Mouse (Mus musculus) cortical plate, adult 2 months (tissue): ENCODE results near the gene Ubr7. TPM values are rescaled to one million over a fixed set of nuclear protein-coding genes. Genes with fewer than 3 reads are reported as not detected.

Experiments used
- H3K27ac ChIP-seq: fragments of 200-500 bp; 2 replicates; pipeline ENCODE4 v1.5.1; 2012; ENCODE audit warnings: low read length, control low read depth, inconsistent platforms; ENCODE audit not compliant: insufficient read depth
- H3K4me1 ChIP-seq: fragments of 200-500 bp; 2 replicates; pipeline ENCODE4 v1.6.1; 2011; ENCODE audit warnings: low read length; ENCODE audit not compliant: control insufficient read depth, insufficient read depth
- H3K4me3 ChIP-seq: fragments of 200-500 bp; 2 replicates; pipeline ENCODE4 v1.5.1; 2011; ENCODE audit warnings: mild to moderate bottlenecking, low read length, control low read depth; ENCODE audit not compliant: insufficient read depth
- CTCF ChIP-seq: fragments of 200-500 bp; IDR thresholded peaks from 2 replicates; pipeline ENCODE4 v1.5.1; 2011; ENCODE audit warnings: mild to moderate bottlenecking, control low read depth, low read length; ENCODE audit not compliant: insufficient read depth; ENCODE audit errors: extremely low read depth
- POLR2A ChIP-seq: fragments of 200-500 bp; IDR thresholded peaks from 2 replicates; pipeline ENCODE4 v1.6.1; 2011; ENCODE audit warnings: mild to moderate bottlenecking, low read length, control low read depth; ENCODE audit not compliant: insufficient read depth; ENCODE audit errors: extremely low read depth
- polyA plus RNA-seq: library from polyadenylated mRNA; depleted of rRNA; stranded (reverse); fragments of >200 nt; gene quantifications from 2 replicates; pipeline ENCODE4 v1.2.3, GENCODE M21; 2012

Ubr7 gene
- polyA plus RNA-seq, 1 experiment: 33.6 TPM

GRCm38 (mm10) chr12:102743589-102744574 lies 13.9 kb upstream of the Ubr7 start, which contains the start of the genes Moap1 and Tmem251:
Gene Moap1 (minus strand): TSS chr12:102743661.
Gene Tmem251 (plus strand): TSS chr12:102743762.
- H3K27ac ChIP-seq: peak within 1 kb of the TSS; percentile 93
- peaks cover 11% of the 10 kb centered on the region; the same call in 1 of the 2 replicates for H3K4me1 ChIP-seq
- H3K4me3 ChIP-seq: peak within 1 kb of the TSS; percentile 91
- TF ChIP-seq CTCF (no peak), POLR2A (peak; percentile 89)

- no peak overlapping the region for H3K27ac ChIP-seq
- peak overlapping the region; percentile 91; the same call in 1 of the 2 replicates for H3K4me3 ChIP-seq
- TF ChIP-seq CTCF (no peak), POLR2A (no peak)
- peaks cover 11% of the 10 kb centered on the region; the same call in 1 of the 2 replicates for H3K4me1 ChIP-seq
Measured at GRCm38 (mm10) chr12:102744839-102745238, 12.9 kb upstream of the Ubr7 start.

- Histone ChIP-seq H3K4me3 (no peak overlapping the region), H3K27ac (no peak overlapping the region), H3K4me1 (peaks cover 5% of the 10 kb centered on the region; the same call in 1 of the 2 replicates)
- TF ChIP-seq CTCF (no peak), POLR2A (no peak)
Measured at GRCm38 (mm10) chr12:102748256-102748655, 9.5 kb upstream of the Ubr7 start.

- H3K4me1 ChIP-seq: no peaks in the 10 kb centered on the region; the same call in 1 of the 2 replicates
- H3K27ac ChIP-seq: no peak overlapping the region
- TF ChIP-seq POLR2A: no peak
- TF ChIP-seq CTCF: peak; percentile 31
- H3K4me3 ChIP-seq: no peak overlapping the region
Measured at GRCm38 (mm10) chr12:102756304-102756703, 1.5 kb upstream of the Ubr7 start.

GRCm38 (mm10) chr12:102757055-102757688 lies 595 bp upstream of the Ubr7 start:
- peak overlapping the region; percentile 91 for H3K4me3 ChIP-seq
- H3K4me1 ChIP-seq: no peaks in the 10 kb centered on the region; the same call in 1 of the 2 replicates
- TF ChIP-seq POLR2A: 0 out of 2 replicates have a peak, but pooled peaks have one; percentile 67
- no peak for TF ChIP-seq CTCF
- H3K27ac ChIP-seq: peak overlapping the region; percentile 26; the same call in 1 of the 2 replicates

- TF ChIP-seq POLR2A (no peak), CTCF (no peak)
- no peaks in the 10 kb centered on the region; the same call in 1 of the 2 replicates for H3K4me1 ChIP-seq
Measured at GRCm38 (mm10) chr12:102758403-102758756, 613 bp downstream of the Ubr7 start, which contains the start of gene Gm20604. Gene Gm20604 (minus strand): TSS chr12:102758672.

GRCm38 (mm10) chr12:102758936-102759335 lies 1.2 kb downstream of the Ubr7 start:
- peak overlapping the region; percentile 91 for H3K4me3 ChIP-seq
- TF ChIP-seq CTCF: no peak
- no peak for TF ChIP-seq POLR2A
- H3K4me1 ChIP-seq: no peaks in the 10 kb centered on the region; the same call in 1 of the 2 replicates
- no peak overlapping the region for H3K27ac ChIP-seq

More at GRCm38 (mm10) chr12:102758403-102758756, 613 bp downstream of the Ubr7 start, which contains the start of gene Gm20604:
- Histone ChIP-seq H3K4me3 (peak within 1 kb of the TSS; percentile 91), H3K27ac (peak within 1 kb of the TSS; percentile 53)

- Histone ChIP-seq H3K4me3 (no peak overlapping the region), H3K4me1 (no peaks in the 10 kb centered on the region; the same call in 1 of the 2 replicates), H3K27ac (no peak overlapping the region)
- TF ChIP-seq CTCF (no peak), POLR2A (no peak)
Measured at GRCm38 (mm10) chr12:102761668-102762067, 3.9 kb downstream of the Ubr7 start.

- Histone ChIP-seq H3K4me3 (no peak overlapping the region), H3K4me1 (no peaks in the 10 kb centered on the region; the same call in 1 of the 2 replicates), H3K27ac (no peak overlapping the region)
- TF ChIP-seq POLR2A (no peak), CTCF (no peak)
Measured at GRCm38 (mm10) chr12:102763696-102764095, 5.9 kb downstream of the Ubr7 start.

GRCm38 (mm10) chr12:102769000-102769399 lies 11.2 kb downstream of the Ubr7 start:
- no peak overlapping the region for H3K4me3 ChIP-seq
- H3K27ac ChIP-seq: no peak overlapping the region
- TF ChIP-seq POLR2A (no peak), CTCF (no peak)
- H3K4me1 ChIP-seq: no peaks in the 10 kb centered on the region
